Mouse (Mus musculus) MEL (cell line): ENCODE data around the gene Crisp4.

Experiments used
- CHD2 ChIP-seq: IDR thresholded peaks from 2 replicates; pipeline ENCODE4 v1.6.1; 2011; ENCODE audit warnings: low read length, improper control_type of control experiment
- CTCF ChIP-seq, 3 experiments: IDR thresholded peaks in 2 of 3; conservative IDR thresholded peaks in 1 of 3; 2 replicates each; pipeline ENCODE4 v1.5.1; 2011 to 2012; ENCODE audit warnings: low read length in 3 of 3, low read depth in 2 of 3, mild to moderate bottlenecking in 2 of 3, improper control_type of control experiment in 1 of 3, inconsistent platforms in 1 of 3, mixed read lengths in 1 of 3, moderate library complexity in 1 of 3; ENCODE audit not compliant: control insufficient read depth in 1 of 3, insufficient read depth in 1 of 3, poor library complexity in 1 of 3, severe bottlenecking in 1 of 3
- MXI1 ChIP-seq: IDR thresholded peaks from 2 replicates; pipeline ENCODE4 v1.6.1; 2011; ENCODE audit warnings: mild to moderate bottlenecking, low read depth, low read length, improper control_type of control experiment
- POLR2A ChIP-seq, 2 experiments: IDR thresholded peaks; 2 replicates each; pipeline ENCODE4 v1.6.1; 2011 to 2012; ENCODE audit warnings: low read length in 2 of 2, mild to moderate bottlenecking in 2 of 2, control low read depth in 1 of 2, improper control_type of control experiment in 1 of 2, low read depth in 1 of 2, moderate library complexity in 1 of 2; ENCODE audit not compliant: control insufficient read depth in 1 of 2, insufficient read depth in 1 of 2, poor library complexity in 1 of 2
- RCOR1 ChIP-seq: IDR thresholded peaks from 2 replicates; pipeline ENCODE4 v1.6.1; 2012; ENCODE audit warnings: low read depth, mild to moderate bottlenecking, inconsistent platforms, low read length, improper control_type of control experiment

- TF ChIP-seq MXI1 (no peak), CHD2 (no peak), CTCF (IDR thresholded peaks at IDR 0.05 in 2 of 3, conservative IDR thresholded peaks at IDR 0.05 in 1 of 3; ENCODE audit: control insufficient read depth in 1 of 3, insufficient read depth in 1 of 3, low read depth in 2 of 3, low read length in 3 of 3, poor library complexity in 1 of 3, severe bottlenecking in 1 of 3) (no peak), POLR2A (IDR thresholded peaks at IDR 0.05; ENCODE audit: control insufficient read depth in 1 of 2, insufficient read depth in 1 of 2, low read depth in 1 of 2, low read length in 2 of 2, poor library complexity in 1 of 2) (no peak), RCOR1 (no peak)
Measured at GRCm38 (mm10) chr1:18190714-18191712, 45.3 kb upstream of the Crisp4 start.
